Mouse (Mus musculus): Measurements from ENCODE around the gene Lingo1.

DNA sequence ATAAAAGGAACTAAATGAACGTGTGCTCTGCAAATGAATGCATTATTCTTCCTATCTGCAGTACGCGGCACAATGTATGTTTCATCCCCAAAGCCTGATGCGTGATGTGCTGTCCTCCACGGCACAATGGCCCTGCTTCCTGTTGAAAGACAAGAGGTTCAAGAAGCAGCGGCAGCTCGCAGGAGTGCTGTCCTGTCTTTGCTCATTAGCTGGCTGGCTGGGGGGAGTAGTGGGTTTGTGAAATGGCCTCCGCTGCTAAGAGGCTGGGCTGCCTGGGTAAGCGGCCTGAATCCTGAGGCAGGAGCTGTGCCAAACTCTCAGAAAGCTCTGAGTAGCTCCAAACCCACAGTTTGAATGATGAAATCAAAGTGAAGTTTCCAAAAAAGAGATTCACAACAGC is 31.9 kb upstream of the Lingo1 start:
- TF ChIP-seq POLR2A (IDR thresholded peaks at IDR 0.05; ENCODE audit: low read depth, low read length) (no peak), CTCF (IDR thresholded peaks at IDR 0.05; ENCODE audit: extremely low read depth, insufficient read length, insufficient replicate concordance, low read depth, low read length) (no peak)
